Mouse (Mus musculus): ENCODE results near the gene Rgs4. TPM values are rescaled to one million over a fixed set of nuclear protein-coding genes. Genes with fewer than 3 reads are reported as not detected.

The Rgs4 gene
- polyA plus RNA-seq, 2 experiments = 2.6 to 4.1 TPM

- no peak for TF ChIP-seq POLR2A (IDR thresholded peaks at IDR 0.05; ENCODE audit: borderline replicate concordance, extremely low read depth, insufficient read depth, insufficient read length)
- no peak overlapping the region for H3K27ac ChIP-seq (replicated peaks; ENCODE audit: low read depth, low read length)
- no peak overlapping the region for H3K9ac ChIP-seq (ENCODE audit: low read depth, low read length, severe bottlenecking)
- no peak overlapping the region for H3K4me2 ChIP-seq (replicated peaks; ENCODE audit: low read depth, low read length, severe bottlenecking)
- no peaks in the 10 kb centered on the region for H3K4me1 ChIP-seq (ENCODE audit: control insufficient read depth, insufficient read depth, low read length)
- H3K36me3 ChIP-seq (ENCODE audit: control insufficient read depth, insufficient read depth, low read length) = no peaks in the 10 kb centered on the region
- WGBS = 72% methylated on average over 3 of the region's 3 CpGs
- H3K4me3 ChIP-seq (replicated peaks; ENCODE audit: low read length) = no peak overlapping the region
- no peaks in the 10 kb centered on the region for H3K27me3 ChIP-seq (ENCODE audit: control insufficient read depth, insufficient read depth, low read length)
- H3K9me3 ChIP-seq (ENCODE audit: control insufficient read depth, low read length) = no peaks in the 10 kb centered on the region
- DNase-seq (ENCODE audit: low spot score) (no peak), ATAC-seq (ENCODE audit: low FRiP score, low read depth) (no peak)
These were observed 53.9 kb downstream of the Rgs4 start for GRCm38 (mm10) chr1:169693537-169693936.

GRCm38 (mm10) chr1:169693040-169693439 is 54.4 kb downstream of the Rgs4 start:
- Histone ChIP-seq H3K27me3 (ENCODE audit: control insufficient read depth, insufficient read depth, low read length) (no peaks in the 10 kb centered on the region), H3K9ac (ENCODE audit: low read depth, low read length, severe bottlenecking) (no peak overlapping the region), H3K4me2 (replicated peaks; ENCODE audit: low read depth, low read length, severe bottlenecking) (no peak overlapping the region), H3K4me3 (replicated peaks; ENCODE audit: low read length) (no peak overlapping the region), H3K9me3 (ENCODE audit: control insufficient read depth, low read length) (no peaks in the 10 kb centered on the region), H3K4me1 (ENCODE audit: control insufficient read depth, insufficient read depth, low read length) (no peaks in the 10 kb centered on the region), H3K36me3 (ENCODE audit: control insufficient read depth, insufficient read depth, low read length) (no peaks in the 10 kb centered on the region), H3K27ac (replicated peaks; ENCODE audit: low read depth, low read length) (no peak overlapping the region)
- TF ChIP-seq POLR2A (IDR thresholded peaks at IDR 0.05; ENCODE audit: borderline replicate concordance, extremely low read depth, insufficient read depth, insufficient read length) = no peak
- no peak for DNase-seq (ENCODE audit: low spot score)
- 89% methylated on average over 2 of the region's 2 CpGs for WGBS
- no peak for ATAC-seq (ENCODE audit: low FRiP score, low read depth)

Other genes with a start within 250 kb of the Rgs4 start
- gene Nuf2, start 216.2 kb downstream of the Rgs4 start, polyA plus RNA-seq (2012; rRNA removed) = 25.6 and 33.9 TPM in 2 replicates
- 41.3 and 48.0 TPM in 2 replicates for gene Nuf2, start 216.2 kb downstream of the Rgs4 start, polyA plus RNA-seq (2014; fragmentation: Nextera tagmentation; extraction: Ambion mirVana)
- 9.2 and 10.3 TPM in 2 replicates for gene Rgs5, start 92.1 kb downstream of the Rgs4 start, polyA plus RNA-seq (2012; rRNA removed)
- 5.7 and 6.5 TPM in 2 replicates for gene Rgs5, start 92.1 kb downstream of the Rgs4 start, polyA plus RNA-seq (2014; fragmentation: Nextera tagmentation; extraction: Ambion mirVana)
- 0.20 and 0.24 TPM in 2 replicates for gene Ccdc190, start 181.0 kb upstream of the Rgs4 start, polyA plus RNA-seq (2012; rRNA removed)
- gene Ccdc190, start 181.0 kb upstream of the Rgs4 start, polyA plus RNA-seq (2014; fragmentation: Nextera tagmentation; extraction: Ambion mirVana) = 0.28 TPM in 1 of 2 replicates, not detected in the other
- 10.7 and 13.1 TPM in 2 replicates for gene Hsd17b7, start 221.6 kb upstream of the Rgs4 start, polyA plus RNA-seq (2012; rRNA removed)
- 14.6 and 19.2 TPM in 2 replicates for gene Hsd17b7, start 221.6 kb upstream of the Rgs4 start, polyA plus RNA-seq (2014; fragmentation: Nextera tagmentation; extraction: Ambion mirVana)